Mouse (Mus musculus): Measurements from ENCODE around the gene Art4. TPM values are rescaled to one million over a fixed set of nuclear protein-coding genes. Genes with fewer than 3 reads are reported as not detected.
A peak's percentile ranks its signal among the peaks of the same experiment; 100 is the strongest.
"Not testable (repeated sequence)": the region's sequence is repeated elsewhere in the genome, so short reads cannot be mapped to it uniquely, and the experiment has no call there.

Gene Art4
- polyA plus RNA-seq, 1 experiment from 2014 or later: 3.1 TPM

DNA sequence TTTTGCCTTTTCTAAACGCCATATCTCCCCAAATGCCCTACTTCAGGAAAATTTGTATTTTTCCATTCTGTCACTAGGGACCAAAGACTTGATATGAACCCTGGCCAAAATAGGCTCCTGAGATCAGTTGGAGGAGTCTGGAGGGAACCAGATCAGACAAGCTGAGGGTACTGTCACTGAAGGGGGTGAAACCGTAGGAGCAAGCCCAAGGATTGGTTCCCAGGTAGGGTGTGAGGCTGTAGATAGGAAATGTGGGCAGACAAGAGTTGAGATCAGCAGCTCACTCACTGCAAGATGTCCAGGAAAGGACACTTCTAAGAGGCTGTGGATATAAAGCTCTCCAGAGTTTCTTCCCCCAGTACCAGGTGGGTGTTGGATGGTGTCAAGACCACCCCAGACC is 34.5 kb upstream of the Art4 start:
- peaks cover 27% of the 10 kb centered on the region for H3K4me1 ChIP-seq
- no peaks in the 10 kb centered on the region for H3K36me3 ChIP-seq
- no peak overlapping the region for H3K27ac ChIP-seq
- no peak overlapping the region for H3K4me2 ChIP-seq (replicated peaks)
- no peak for ATAC-seq (ENCODE audit: low FRiP score, low read depth)
- no peaks in the 10 kb centered on the region for H3K9me3 ChIP-seq
- no peaks in the 10 kb centered on the region for H3K27me3 ChIP-seq
- no peak overlapping the region for H3K4me3 ChIP-seq
- 82% methylated on average over 2 of the region's 2 CpGs for WGBS
- no peak overlapping the region for H3K9ac ChIP-seq

DNA sequence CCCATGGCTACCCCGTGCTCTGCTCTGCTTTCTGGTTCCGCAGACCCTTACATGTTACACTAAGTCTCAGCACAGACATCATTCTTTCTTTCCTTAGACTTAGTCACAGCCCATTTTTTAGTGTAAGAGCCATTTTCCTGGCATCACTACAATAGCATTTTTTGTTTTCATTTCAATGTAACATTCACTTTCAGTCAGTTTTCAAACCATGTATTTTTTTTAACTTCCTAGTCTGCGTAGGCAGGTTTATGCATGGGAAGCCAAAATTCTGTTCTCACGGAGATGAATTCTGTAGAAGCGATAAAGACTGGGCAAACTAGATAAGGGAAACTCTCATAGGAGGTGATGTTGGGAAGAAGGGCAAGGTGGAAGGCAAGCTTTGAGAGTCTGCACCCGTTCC is 32.0 kb upstream of the Art4 start:
- Histone ChIP-seq H3K4me3 (no peak overlapping the region), H3K36me3 (no peaks in the 10 kb centered on the region), H3K4me1 (peaks cover 18% of the 10 kb centered on the region), H3K27me3 (no peaks in the 10 kb centered on the region), H3K9me3 (no peaks in the 10 kb centered on the region), H3K4me2 (replicated peaks) (no peak overlapping the region), H3K27ac (no peak overlapping the region), H3K9ac (no peak overlapping the region)
- ATAC-seq (ENCODE audit: low FRiP score, low read depth): no peak
- WGBS: 91% methylated on average over 6 of the region's 6 CpGs

DNA sequence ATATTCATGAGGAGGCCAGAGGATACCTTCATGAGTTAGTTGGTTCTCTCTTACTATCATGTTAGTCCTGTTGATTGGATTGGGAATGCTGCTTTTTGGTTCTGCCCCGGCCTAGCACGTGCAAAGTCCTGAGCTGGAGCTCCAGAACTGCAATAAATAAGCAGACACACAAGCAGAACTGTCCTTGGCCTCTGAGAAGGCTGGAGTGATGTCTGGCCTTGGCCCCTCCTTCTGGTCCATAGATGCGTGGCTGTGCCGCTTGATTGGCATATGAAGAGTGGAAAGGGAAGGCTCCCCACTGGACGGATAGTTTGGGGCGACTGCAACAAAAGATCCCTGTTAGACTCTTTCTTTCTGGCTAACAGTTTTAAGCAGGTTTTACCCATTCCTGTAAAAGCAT is 31.5 kb upstream of the Art4 start:
- 90% methylated on average over 6 of the region's 6 CpGs for WGBS

DNA sequence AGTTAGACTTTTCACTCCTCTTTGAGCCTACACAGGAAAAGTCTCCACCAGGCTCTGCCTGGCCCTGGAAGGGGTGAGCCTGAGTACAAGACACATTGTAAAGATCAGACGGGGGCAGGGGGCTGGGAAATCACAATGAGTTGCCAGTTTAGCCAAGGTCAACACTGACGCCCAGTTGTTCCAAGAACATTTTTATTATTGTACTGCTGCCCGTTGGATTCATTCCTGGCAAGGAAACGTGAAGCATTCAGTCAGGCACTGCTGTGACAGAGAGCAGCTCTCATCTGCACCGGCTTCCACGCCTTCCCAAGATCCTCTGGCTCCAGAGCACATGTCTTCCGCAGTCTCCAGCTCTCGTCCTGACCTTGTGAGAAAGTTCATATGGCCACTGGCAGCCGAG is 30.3 kb upstream of the Art4 start:
- Histone ChIP-seq H3K9ac (no peak overlapping the region), H3K27ac (no peak overlapping the region), H3K27me3 (no peaks in the 10 kb centered on the region), H3K4me3 (no peak overlapping the region), H3K4me2 (replicated peaks) (no peak overlapping the region), H3K36me3 (no peaks in the 10 kb centered on the region), H3K9me3 (no peaks in the 10 kb centered on the region), H3K4me1 (peaks cover 12% of the 10 kb centered on the region; the same call in 1 of the 2 replicates)
- no peak for ATAC-seq (ENCODE audit: low FRiP score, low read depth)
- 59% methylated on average over 9 of the region's 9 CpGs for WGBS

More for the DNA sequence above, 31.5 kb upstream of the Art4 start:
- H3K36me3 ChIP-seq: no peaks in the 10 kb centered on the region
- H3K9me3 ChIP-seq: no peaks in the 10 kb centered on the region
- no peaks in the 10 kb centered on the region for H3K27me3 ChIP-seq
- H3K4me1 ChIP-seq: peaks cover 14% of the 10 kb centered on the region
- no peak overlapping the region for H3K4me2 ChIP-seq (replicated peaks)
- H3K27ac ChIP-seq: no peak overlapping the region
- no peak overlapping the region for H3K9ac ChIP-seq
- ATAC-seq (ENCODE audit: low FRiP score, low read depth): no peak
- H3K4me3 ChIP-seq: no peak overlapping the region

DNA sequence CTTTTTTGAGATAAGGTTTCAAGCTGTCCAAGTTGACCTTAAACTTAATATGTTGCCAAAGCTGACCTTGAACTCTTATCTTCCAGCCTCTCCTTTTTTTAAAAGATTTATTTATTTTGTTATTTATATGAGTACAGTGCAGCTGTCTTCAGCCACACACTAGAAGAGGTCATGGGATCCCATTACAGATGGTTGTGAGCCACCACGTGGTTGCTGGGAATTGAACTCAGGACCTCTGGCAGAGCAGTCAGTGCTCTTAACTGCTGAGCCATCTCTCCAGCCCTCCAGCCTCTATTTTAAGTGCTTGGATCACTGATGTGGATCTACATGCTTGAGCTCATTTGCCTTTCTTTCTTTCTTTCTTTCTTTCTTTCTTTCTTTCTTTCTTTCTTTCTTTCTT is 27.2 kb upstream of the Art4 start:
- not testable (repeated sequence) for ATAC-seq (ENCODE audit: low FRiP score, low read depth); H3K27me3 ChIP-seq; H3K4me3 ChIP-seq; H3K9ac ChIP-seq; H3K36me3 ChIP-seq; H3K27ac ChIP-seq; H3K4me2 ChIP-seq (replicated peaks); H3K9me3 ChIP-seq
- 52% methylated on average over 1 of the region's 1 CpGs for WGBS
- peaks cover 26% of the 10 kb centered on the region for H3K4me1 ChIP-seq

DNA sequence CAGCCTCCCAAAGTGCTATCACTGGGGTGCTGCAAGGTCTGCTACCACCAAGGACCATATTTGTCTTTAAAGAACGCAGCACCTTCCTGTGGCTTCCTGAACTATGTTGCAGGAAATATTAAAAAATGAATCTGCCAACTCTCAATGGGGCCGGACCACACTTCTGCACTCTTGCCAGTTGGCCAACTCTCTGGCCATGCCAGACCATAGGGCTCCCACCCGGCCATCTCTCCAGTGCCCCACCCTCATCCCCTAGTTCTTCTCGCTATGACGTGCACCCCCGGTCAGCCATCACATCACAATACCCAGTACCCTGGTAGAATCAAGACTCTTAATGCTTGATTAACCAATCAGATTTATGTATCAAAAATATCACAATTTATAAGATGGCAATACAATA is 26.4 kb upstream of the Art4 start:
- Histone ChIP-seq H3K9me3 (no peaks in the 10 kb centered on the region), H3K36me3 (no peaks in the 10 kb centered on the region), H3K27me3 (no peaks in the 10 kb centered on the region), H3K4me2 (replicated peaks) (no peak overlapping the region), H3K4me1 (peaks cover 26% of the 10 kb centered on the region), H3K9ac (no peak overlapping the region), H3K27ac (no peak overlapping the region), H3K4me3 (no peak overlapping the region)
- 94% methylated on average over 6 of the region's 6 CpGs for WGBS
- ATAC-seq (ENCODE audit: low FRiP score, low read depth): no peak

DNA sequence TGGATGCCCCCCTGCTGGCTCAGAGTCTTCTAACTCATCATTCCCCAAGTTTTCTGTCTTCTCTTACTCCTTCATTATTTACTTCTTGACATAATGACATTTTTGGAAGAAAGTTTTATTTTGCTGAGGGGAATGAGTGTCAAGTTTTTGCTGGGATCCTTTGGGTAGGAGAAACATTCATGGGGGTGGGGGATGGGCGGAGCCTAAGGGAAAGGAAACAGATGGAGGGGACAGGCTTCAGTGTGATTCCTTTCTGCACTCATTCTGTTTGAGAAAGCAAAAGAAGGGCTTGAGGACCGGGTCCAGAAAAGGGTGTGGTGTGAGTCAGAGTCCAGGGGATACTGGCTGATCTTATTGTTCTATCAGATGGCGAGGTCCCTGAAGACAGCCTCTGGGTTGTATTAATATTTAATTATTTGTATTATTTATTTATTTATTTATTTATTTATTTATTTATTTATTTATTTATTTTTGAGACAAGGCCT is 25.9 kb upstream of the Art4 start:
- WGBS: 90% methylated on average over 3 of the region's 3 CpGs
- no peak overlapping the region for H3K4me2 ChIP-seq (replicated peaks)
- no peak for ATAC-seq (ENCODE audit: low FRiP score, low read depth)

DNA sequence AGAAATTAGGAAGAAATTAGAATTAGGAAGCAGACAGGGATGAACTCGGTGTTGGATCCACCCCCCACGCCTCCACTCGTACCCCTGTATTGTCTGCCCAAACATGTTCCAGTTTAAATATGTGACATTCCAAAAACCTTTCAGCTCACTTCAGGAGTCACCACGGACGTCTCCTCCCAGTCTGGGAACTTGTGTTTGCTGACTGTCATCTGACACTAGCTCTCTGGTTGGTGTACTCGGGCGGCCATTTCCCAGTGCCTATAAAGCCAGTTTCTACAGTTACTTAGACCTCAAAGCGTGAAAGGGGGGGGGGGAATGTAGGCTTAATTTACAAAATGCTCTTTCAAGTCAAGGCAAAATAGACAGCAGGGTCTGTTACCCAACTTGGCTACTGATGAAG is 24.1 kb upstream of the Art4 start:
- Histone ChIP-seq H3K9ac (no peak overlapping the region), H3K9me3 (no peaks in the 10 kb centered on the region), H3K36me3 (no peaks in the 10 kb centered on the region), H3K4me3 (no peak overlapping the region), H3K27ac (no peak overlapping the region), H3K27me3 (no peaks in the 10 kb centered on the region), H3K4me2 (replicated peaks) (no peak overlapping the region), H3K4me1 (peaks cover 20% of the 10 kb centered on the region; the same call in 1 of the 2 replicates)
- 48% methylated on average over 8 of the region's 8 CpGs for WGBS
- peak; percentile 32; the same call in 1 of the 2 replicates for ATAC-seq (ENCODE audit: low FRiP score, low read depth)

More for the DNA sequence above, 25.9 kb upstream of the Art4 start:
- H3K9me3 ChIP-seq: no peaks in the 10 kb centered on the region
- H3K36me3 ChIP-seq: no peaks in the 10 kb centered on the region
- no peak overlapping the region for H3K27ac ChIP-seq
- H3K9ac ChIP-seq: no peak overlapping the region
- H3K4me3 ChIP-seq: no peak overlapping the region
- peaks cover 26% of the 10 kb centered on the region for H3K4me1 ChIP-seq
- no peaks in the 10 kb centered on the region for H3K27me3 ChIP-seq

DNA sequence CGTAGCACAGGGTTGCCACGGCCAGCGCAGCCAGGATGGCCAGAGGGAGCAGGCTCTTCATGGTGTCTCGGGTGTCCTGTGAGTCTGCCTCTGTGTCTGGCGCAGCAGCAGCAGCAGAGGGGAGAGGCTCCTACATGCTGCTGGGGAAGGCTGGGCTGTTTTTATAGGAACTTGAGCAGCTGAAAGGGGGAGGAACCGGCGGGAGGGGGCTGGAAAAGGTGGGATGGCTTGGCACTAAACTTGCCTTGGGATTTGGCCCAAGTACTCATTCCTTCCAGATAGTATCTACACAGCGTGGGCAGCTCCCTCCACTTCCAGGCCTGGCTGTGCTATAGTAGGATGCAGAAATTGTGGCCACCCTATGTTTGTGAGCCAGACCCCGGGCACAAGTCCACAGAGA is 18.1 kb upstream of the Art4 start, which contains the start of gene Mgp:
Gene Mgp (minus strand): TSS at position 154 of the 400 bp plus-strand sequence.
- Histone ChIP-seq H3K4me2 (replicated peaks) (peak within 1 kb of the TSS; percentile 63), H3K9ac (peak within 1 kb of the TSS; percentile 67), H3K4me3 (peak within 1 kb of the TSS; percentile 46), H3K4me1 (peaks cover 32% of the 10 kb centered on the region), H3K36me3 (0 out of 2 replicates have a peak, but pooled peaks cover 5% of the 10 kb centered on the region), H3K27me3 (no peaks in the 10 kb centered on the region), H3K9me3 (no peaks in the 10 kb centered on the region), H3K27ac (peak within 1 kb of the TSS; percentile 85)
- 15% methylated on average over 9 of the region's 9 CpGs for WGBS
- ATAC-seq (ENCODE audit: low FRiP score, low read depth): peak; percentile 90

DNA sequence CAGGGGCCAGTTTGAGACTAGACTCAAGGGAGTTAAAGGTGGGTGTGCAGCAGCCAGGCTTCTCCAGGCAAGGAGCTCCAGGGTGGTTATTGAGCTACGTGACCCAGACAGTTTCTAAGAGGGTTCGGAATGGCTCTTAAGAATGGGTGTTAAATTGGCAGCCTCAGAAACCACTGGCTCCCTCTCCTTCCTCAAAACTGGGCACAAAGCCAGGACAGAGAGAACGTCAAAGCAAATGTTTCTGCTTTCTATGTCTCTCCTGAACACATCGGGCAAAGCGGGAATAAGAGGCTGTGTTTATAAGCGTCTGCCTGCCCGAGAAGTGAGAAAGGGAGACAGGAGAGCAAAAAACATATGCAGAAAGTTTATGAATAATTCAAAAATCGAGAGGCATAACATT is 17.1 kb upstream of the Art4 start:
- 14% methylated on average over 8 of the region's 8 CpGs for WGBS
- Histone ChIP-seq H3K27me3 (no peaks in the 10 kb centered on the region), H3K36me3 (0 out of 2 replicates have a peak, but pooled peaks cover 5% of the 10 kb centered on the region), H3K4me3 (peak overlapping the region; percentile 46), H3K9me3 (no peaks in the 10 kb centered on the region), H3K4me1 (peaks cover 32% of the 10 kb centered on the region), H3K9ac (peak overlapping the region; percentile 48), H3K27ac (peak overlapping the region; percentile 64; the same call in 1 of the 2 replicates), H3K4me2 (replicated peaks) (peak overlapping the region; percentile 57)
- 0 out of 2 replicates have a peak, but pooled peaks have one; percentile 21 for ATAC-seq (ENCODE audit: low FRiP score, low read depth)

DNA sequence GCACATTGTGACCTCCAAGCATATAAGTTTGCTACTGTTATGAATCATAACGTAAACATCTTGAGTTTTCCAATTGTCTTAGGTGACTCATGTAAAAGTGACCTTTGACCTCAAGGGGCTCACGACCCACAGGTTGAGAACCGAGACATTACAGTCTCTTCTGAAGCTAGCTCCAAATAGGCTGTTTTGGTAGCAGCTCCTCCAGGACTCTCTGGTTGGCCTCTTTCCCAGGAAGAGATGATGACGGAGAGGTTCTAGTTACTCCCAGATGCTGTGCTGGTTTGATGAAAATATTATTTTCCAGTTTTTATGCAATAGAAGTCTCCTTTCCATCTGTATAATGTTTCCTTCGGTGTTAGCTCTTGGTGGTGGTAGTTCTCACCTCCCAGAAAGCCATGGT is 11.4 kb upstream of the Art4 start:
- Histone ChIP-seq H3K27ac (no peak overlapping the region), H3K4me3 (no peak overlapping the region), H3K9ac (no peak overlapping the region), H3K9me3 (no peaks in the 10 kb centered on the region), H3K36me3 (0 out of 2 replicates have a peak, but pooled peaks cover 5% of the 10 kb centered on the region), H3K27me3 (no peaks in the 10 kb centered on the region), H3K4me2 (replicated peaks) (no peak overlapping the region), H3K4me1 (peaks cover 44% of the 10 kb centered on the region)
- ATAC-seq (ENCODE audit: low FRiP score, low read depth): no peak
- 65% methylated on average over 5 of the region's 5 CpGs for WGBS

DNA sequence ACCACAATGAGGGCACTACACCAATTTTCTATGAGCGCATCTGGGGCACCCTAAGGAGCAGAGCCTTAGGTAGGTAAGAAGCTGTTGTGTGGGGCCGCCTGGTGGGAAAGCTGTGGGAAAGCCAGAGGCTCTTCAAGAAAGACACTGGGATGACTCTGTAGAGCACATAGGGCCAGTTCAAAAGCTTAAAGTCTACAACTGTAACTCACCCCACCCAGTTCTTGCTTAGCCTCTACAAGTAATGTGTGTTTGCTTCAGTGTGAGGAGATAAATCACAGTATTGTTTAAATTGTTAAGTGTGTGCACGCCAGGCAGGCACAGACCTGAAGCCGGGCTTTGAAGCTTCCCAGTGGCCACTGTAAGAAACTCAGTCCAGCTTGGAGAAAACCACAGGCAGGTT is 8.6 kb upstream of the Art4 start:
- no peak overlapping the region for H3K4me2 ChIP-seq (replicated peaks)
- H3K36me3 ChIP-seq: no peaks in the 10 kb centered on the region
- no peak overlapping the region for H3K4me3 ChIP-seq
- no peak overlapping the region for H3K27ac ChIP-seq
- no peak for ATAC-seq (ENCODE audit: low FRiP score, low read depth)
- no peaks in the 10 kb centered on the region for H3K9me3 ChIP-seq
- H3K9ac ChIP-seq: no peak overlapping the region
- H3K4me1 ChIP-seq: peaks cover 32% of the 10 kb centered on the region
- 73% methylated on average over 4 of the region's 4 CpGs for WGBS
- no peaks in the 10 kb centered on the region for H3K27me3 ChIP-seq

DNA sequence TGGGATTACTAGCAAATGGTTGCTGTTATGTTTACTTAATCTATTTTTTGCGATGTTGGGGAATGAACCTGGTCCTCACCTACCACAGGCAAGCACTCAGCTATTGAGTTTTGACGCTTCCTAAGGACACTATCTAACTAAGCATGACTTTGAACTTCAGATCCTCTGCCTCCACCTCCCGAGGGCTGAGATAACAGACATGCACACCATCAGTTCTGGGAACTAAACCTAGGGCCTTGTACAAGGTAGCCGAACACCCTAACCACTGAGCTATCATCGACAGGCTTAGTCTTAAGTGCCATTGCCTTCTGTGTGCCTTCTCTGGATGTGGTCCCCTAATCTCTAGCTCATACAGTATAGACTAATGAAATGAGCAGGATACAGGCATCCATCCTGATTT is 7.8 kb upstream of the Art4 start:
- Histone ChIP-seq H3K36me3 (no peaks in the 10 kb centered on the region), H3K9me3 (no peaks in the 10 kb centered on the region), H3K27me3 (no peaks in the 10 kb centered on the region), H3K27ac (no peak overlapping the region), H3K4me3 (no peak overlapping the region), H3K4me2 (replicated peaks) (no peak overlapping the region), H3K4me1 (peaks cover 32% of the 10 kb centered on the region), H3K9ac (no peak overlapping the region)
- WGBS: 91% methylated on average over 5 of the region's 5 CpGs
- ATAC-seq (ENCODE audit: low FRiP score, low read depth): no peak
